Mouse (Mus musculus) forebrain, embryonic 12.5 days (tissue): ENCODE results near the gene Psmc1. TPM values are rescaled to one million over a fixed set of nuclear protein-coding genes. Genes with fewer than 3 reads are reported as not detected.

ENCODE experiments used
- ATAC-seq: fragments of 200-750 bp; cut with Nextera tagmentation; 2 replicates; pipeline ENCODE4 v1.8.0; 2017; ENCODE audit warnings: moderate TSS enrichment; ENCODE audit not compliant: low FRiP score
- H3K27ac ChIP-seq: fragments of 300-500 bp; sonication (generic); 2 replicates; pipeline ENCODE4 v1.5.1; 2016; ENCODE audit warnings: mild to moderate bottlenecking
- H3K27me3 ChIP-seq: fragments of 300-500 bp; sonication (generic); 2 replicates; pipeline ENCODE4 v1.6.1; 2016; ENCODE audit warnings: mild to moderate bottlenecking
- H3K36me3 ChIP-seq: fragments of 300-500 bp; sonication (generic); replicated peaks from 2 replicates; pipeline ENCODE4 v1.6.1; 2016; ENCODE audit warnings: mild to moderate bottlenecking
- H3K4me1 ChIP-seq: fragments of 300-500 bp; sonication (generic); 2 replicates; pipeline ENCODE4 v1.6.1; 2016
- H3K4me2 ChIP-seq: fragments of 300-500 bp; sonication (generic); 2 replicates; pipeline ENCODE4 v1.6.1; 2016; ENCODE audit warnings: mild to moderate bottlenecking, moderate library complexity
- H3K4me3 ChIP-seq: fragments of 300-500 bp; sonication (generic); replicated peaks from 2 replicates; pipeline ENCODE4 v1.5.1; 2016; ENCODE audit warnings: mild to moderate bottlenecking
- H3K9ac ChIP-seq: fragments of 300-500 bp; sonication (generic); 2 replicates; pipeline ENCODE4 v1.6.1; 2016; ENCODE audit warnings: mild to moderate bottlenecking
- H3K9me3 ChIP-seq: fragments of 300-500 bp; sonication (generic); 2 replicates; pipeline ENCODE4 v1.6.1; 2016
- WGBS: fragments of 180-500 bp; shearing (Covaris S2); methylation state at CpG from one replicate; pipeline ENCODE4 v1.1.7; 2016; 5-methylcytosine and 5-hydroxymethylcytosine counted together
- polyA plus RNA-seq: library from polyadenylated mRNA; unstranded; fragments of >200 nt; fragmentation: Nextera tagmentation; extraction: Ambion mirVana; gene quantifications from 2 replicates; pipeline ENCODE4 v1.2.1, GENCODE M21; 2016

Gene Psmc1
- polyA plus RNA-seq, 1 experiment from 2014 or later: 335 TPM

- Histone ChIP-seq H3K36me3 (peaks cover 80% of the 10 kb centered on the region), H3K27me3 (no peaks in the 10 kb centered on the region), H3K4me3 (no peak overlapping the region), H3K9me3 (no peaks in the 10 kb centered on the region), H3K4me1 (no peaks in the 10 kb centered on the region), H3K9ac (no peak overlapping the region), H3K27ac (no peak overlapping the region), H3K4me2 (no peak overlapping the region)
- ATAC-seq: no peak
- 89% methylated on average over 17 of the region's 17 CpGs for WGBS
Observed at GRCm38 (mm10) chr12:100126968-100127865, 17.3 kb downstream of the Psmc1 start.

- no peak for ATAC-seq
- no peaks in the 10 kb centered on the region for H3K4me1 ChIP-seq
- H3K27me3 ChIP-seq: no peaks in the 10 kb centered on the region
- no peak overlapping the region for H3K4me2 ChIP-seq
- no peak overlapping the region for H3K27ac ChIP-seq
- no peak overlapping the region for H3K9ac ChIP-seq
- no peak overlapping the region for H3K4me3 ChIP-seq
- whole genome bisulfite sequencing: 82% methylated on average over 8 of the region's 8 CpGs
- peaks cover 80% of the 10 kb centered on the region for H3K36me3 ChIP-seq
- no peaks in the 10 kb centered on the region for H3K9me3 ChIP-seq
Observed at GRCm38 (mm10) chr12:100127866-100128480, 18.0 kb downstream of the Psmc1 start.

GRCm38 (mm10) chr12:100128522-100128921, 18.6 kb downstream of the Psmc1 start:
- WGBS: 82% methylated on average over 6 of the region's 6 CpGs
- Histone ChIP-seq H3K27ac (no peak overlapping the region), H3K4me3 (no peak overlapping the region), H3K27me3 (no peaks in the 10 kb centered on the region), H3K4me1 (no peaks in the 10 kb centered on the region), H3K9me3 (no peaks in the 10 kb centered on the region), H3K36me3 (peaks cover 80% of the 10 kb centered on the region), H3K4me2 (no peak overlapping the region), H3K9ac (no peak overlapping the region)
- no peak for ATAC-seq

- no peak for ATAC-seq
- H3K4me3 ChIP-seq: no peak overlapping the region
- no peak overlapping the region for H3K9ac ChIP-seq
- no peaks in the 10 kb centered on the region for H3K4me1 ChIP-seq
- peaks cover 80% of the 10 kb centered on the region for H3K36me3 ChIP-seq
- no peak overlapping the region for H3K27ac ChIP-seq
- 92% methylated on average over 8 of the region's 8 CpGs for WGBS
- H3K4me2 ChIP-seq: no peak overlapping the region
- H3K9me3 ChIP-seq: no peaks in the 10 kb centered on the region
- H3K27me3 ChIP-seq: no peaks in the 10 kb centered on the region
Observed at GRCm38 (mm10) chr12:100128961-100129360, 19.0 kb downstream of the Psmc1 start.

- WGBS: 94% methylated on average over 9 of the region's 9 CpGs
- Histone ChIP-seq H3K4me1 (no peaks in the 10 kb centered on the region), H3K36me3 (peaks cover 72% of the 10 kb centered on the region)
Observed at GRCm38 (mm10) chr12:100131167-100131566, 21.2 kb downstream of the Psmc1 start.

GRCm38 (mm10) chr12:100131655-100132054, 21.7 kb downstream of the Psmc1 start:
- no peaks in the 10 kb centered on the region for H3K27me3 ChIP-seq
- peaks cover 72% of the 10 kb centered on the region for H3K36me3 ChIP-seq
- H3K4me3 ChIP-seq: no peak overlapping the region
- H3K9me3 ChIP-seq: no peaks in the 10 kb centered on the region
- no peaks in the 10 kb centered on the region for H3K4me1 ChIP-seq
- ATAC-seq: 0 out of 2 replicates have a peak, but pooled peaks have one; percentile 46
- no peak overlapping the region for H3K27ac ChIP-seq
- no peak overlapping the region for H3K4me2 ChIP-seq
- WGBS: 44% methylated on average over 8 of the region's 8 CpGs
- H3K9ac ChIP-seq: no peak overlapping the region

More at GRCm38 (mm10) chr12:100131167-100131566, 21.2 kb downstream of the Psmc1 start:
- ATAC-seq: no peak
- H3K9ac ChIP-seq: no peak overlapping the region
- H3K4me2 ChIP-seq: no peak overlapping the region
- H3K27ac ChIP-seq: no peak overlapping the region
- no peaks in the 10 kb centered on the region for H3K27me3 ChIP-seq
- no peaks in the 10 kb centered on the region for H3K9me3 ChIP-seq
- H3K4me3 ChIP-seq: no peak overlapping the region

GRCm38 (mm10) chr12:100134395-100134936, 24.5 kb downstream of the Psmc1 start:
- Histone ChIP-seq H3K4me3 (no peak overlapping the region), H3K27me3 (no peaks in the 10 kb centered on the region), H3K9ac (no peak overlapping the region), H3K27ac (no peak overlapping the region), H3K4me1 (no peaks in the 10 kb centered on the region), H3K4me2 (no peak overlapping the region), H3K36me3 (peaks cover 83% of the 10 kb centered on the region), H3K9me3 (no peaks in the 10 kb centered on the region)
- 91% methylated on average over 11 of the region's 11 CpGs for WGBS
- no peak for ATAC-seq

- H3K4me1 ChIP-seq: no peaks in the 10 kb centered on the region
- H3K9me3 ChIP-seq: no peaks in the 10 kb centered on the region
- H3K4me2 ChIP-seq: no peak overlapping the region
- peaks cover 83% of the 10 kb centered on the region for H3K36me3 ChIP-seq
- H3K9ac ChIP-seq: no peak overlapping the region
- no peaks in the 10 kb centered on the region for H3K27me3 ChIP-seq
- WGBS: 90% methylated on average over 3 of the region's 3 CpGs
- no peak overlapping the region for H3K27ac ChIP-seq
- no peak overlapping the region for H3K4me3 ChIP-seq
- no peak for ATAC-seq
Observed at GRCm38 (mm10) chr12:100135117-100135516, 25.2 kb downstream of the Psmc1 start.

GRCm38 (mm10) chr12:100142848-100143523, 33.0 kb downstream of the Psmc1 start:
- Histone ChIP-seq H3K4me1 (no peaks in the 10 kb centered on the region), H3K27ac (no peak overlapping the region), H3K27me3 (no peaks in the 10 kb centered on the region), H3K9ac (no peak overlapping the region), H3K36me3 (peaks cover 90% of the 10 kb centered on the region), H3K4me3 (no peak overlapping the region), H3K4me2 (no peak overlapping the region), H3K9me3 (no peaks in the 10 kb centered on the region)
- ATAC-seq: no peak
- whole genome bisulfite sequencing: 96% methylated on average over 11 of the region's 11 CpGs

- H3K4me1 ChIP-seq: no peaks in the 10 kb centered on the region
- no peak overlapping the region for H3K4me2 ChIP-seq
- H3K4me3 ChIP-seq: no peak overlapping the region
- no peak for ATAC-seq
- 92% methylated on average over 9 of the region's 9 CpGs for WGBS
- no peak overlapping the region for H3K27ac ChIP-seq
- no peaks in the 10 kb centered on the region for H3K9me3 ChIP-seq
- peaks cover 92% of the 10 kb centered on the region for H3K36me3 ChIP-seq
- H3K27me3 ChIP-seq: no peaks in the 10 kb centered on the region
- H3K9ac ChIP-seq: no peak overlapping the region
Observed at GRCm38 (mm10) chr12:100143737-100144136, 33.8 kb downstream of the Psmc1 start.

- no peak overlapping the region for H3K4me3 ChIP-seq
- no peak for ATAC-seq
- H3K4me2 ChIP-seq: no peak overlapping the region
- H3K9me3 ChIP-seq: no peaks in the 10 kb centered on the region
- H3K9ac ChIP-seq: no peak overlapping the region
- peaks cover 92% of the 10 kb centered on the region for H3K36me3 ChIP-seq
- no peak overlapping the region for H3K27ac ChIP-seq
- no peaks in the 10 kb centered on the region for H3K27me3 ChIP-seq
- no peaks in the 10 kb centered on the region for H3K4me1 ChIP-seq
- 93% methylated on average over 5 of the region's 5 CpGs for WGBS
Observed at GRCm38 (mm10) chr12:100144269-100144668, 34.3 kb downstream of the Psmc1 start.

GRCm38 (mm10) chr12:100152466-100152865, 42.5 kb downstream of the Psmc1 start:
- Histone ChIP-seq H3K4me2 (no peak overlapping the region), H3K27me3 (no peaks in the 10 kb centered on the region), H3K27ac (no peak overlapping the region), H3K4me1 (no peaks in the 10 kb centered on the region), H3K9ac (no peak overlapping the region), H3K36me3 (peaks cover 40% of the 10 kb centered on the region), H3K4me3 (no peak overlapping the region), H3K9me3 (no peaks in the 10 kb centered on the region)
- WGBS: 94% methylated on average over 7 of the region's 7 CpGs
- ATAC-seq: no peak
